Mouse (Mus musculus) MEL-GATA-1-ER (cell line): Measurements from ENCODE around the gene Pnpla7.

Source experiments
- DNase-seq: peaks from one replicate; pipeline ENCODE4 v3.0.0-alpha.2; 2012; ENCODE audit warnings: low read depth; ENCODE audit errors: extremely low read depth

The Pnpla7 gene

DNA sequence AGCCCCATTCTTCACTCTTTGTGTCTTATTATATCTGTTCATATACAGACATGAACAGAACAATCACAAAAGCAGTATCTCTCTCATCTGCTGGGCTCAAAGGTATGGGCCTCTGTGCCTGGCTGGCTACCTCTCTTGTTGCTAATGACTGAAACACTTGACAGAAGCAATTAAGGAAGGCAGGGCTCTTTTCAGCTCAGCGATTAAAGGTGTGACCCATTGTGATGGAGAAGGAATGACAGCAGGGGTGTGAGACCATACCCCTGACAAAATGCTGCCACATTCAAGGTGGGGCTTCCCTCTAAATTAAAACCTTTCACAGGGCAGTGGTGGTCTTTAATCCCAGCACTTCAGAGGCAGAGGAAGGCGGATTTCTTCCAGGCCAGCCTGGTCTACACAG, 11.9 kb downstream of the Pnpla7 start:
- no peak for DNase-seq

- no peak for DNase-seq
Observed at GRCm38 (mm10) chr2:24995332-24995731, 19.5 kb downstream of the Pnpla7 start.

- no peak for DNase-seq
Observed at GRCm38 (mm10) chr2:24996471-24996870, 20.6 kb downstream of the Pnpla7 start.

DNA sequence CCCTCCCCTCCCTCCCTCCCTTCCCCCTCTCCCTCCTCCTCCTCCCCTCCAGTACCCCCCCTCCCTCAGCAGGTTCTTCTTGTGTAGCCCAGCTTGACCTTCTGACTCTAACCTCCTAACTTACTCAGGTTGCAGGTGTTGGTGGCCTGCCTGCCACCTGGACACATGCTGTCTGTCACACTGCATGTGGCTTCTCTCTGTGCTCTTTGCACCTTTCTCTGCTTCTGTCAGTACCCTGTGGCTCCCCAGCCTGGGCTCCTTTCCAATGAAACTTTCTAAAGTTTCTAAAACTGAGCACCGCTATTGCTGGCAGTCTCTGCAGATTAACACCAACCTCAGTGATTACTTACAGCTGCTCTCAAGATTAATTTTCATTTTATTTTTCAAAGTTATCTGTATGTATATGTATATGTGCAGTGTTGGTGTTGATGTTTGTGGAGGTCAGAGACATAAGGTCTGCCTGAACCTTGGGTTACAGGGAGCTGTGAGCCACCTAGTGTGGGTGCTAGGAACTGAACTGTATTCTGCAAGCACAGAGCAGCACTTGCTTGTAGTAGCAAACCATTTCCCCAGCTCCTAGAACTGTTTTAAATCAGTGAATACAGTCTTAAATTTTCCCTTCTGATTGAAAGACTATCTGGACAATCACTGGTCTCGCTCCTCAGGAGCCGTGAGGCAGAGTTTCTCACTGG, 24.9 kb downstream of the Pnpla7 start:
- DNase-seq = no peak

GRCm38 (mm10) chr2:25003946-25004786, 28.3 kb downstream of the Pnpla7 start:
- no peak for DNase-seq

DNA sequence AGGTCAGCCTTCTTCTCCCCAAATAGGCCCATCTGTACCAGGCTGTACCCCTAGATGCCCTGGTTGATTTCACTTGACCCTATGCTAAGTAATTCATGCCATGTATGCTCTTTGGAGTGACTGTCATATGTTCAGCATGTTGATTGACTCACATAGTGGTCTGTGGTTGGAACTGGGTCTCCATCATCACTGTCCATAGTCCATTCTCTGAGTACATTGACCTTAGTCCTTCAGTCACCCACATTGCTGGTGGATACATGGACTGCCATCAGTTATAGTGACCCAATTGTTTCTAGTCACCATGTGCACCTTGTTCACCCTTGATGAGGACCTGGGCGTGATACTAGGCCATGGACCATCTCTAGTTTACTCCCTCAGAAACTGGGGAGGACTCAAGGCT, 30.9 kb downstream of the Pnpla7 start:
- no peak for DNase-seq

- DNase-seq = peak; percentile 13
Observed at GRCm38 (mm10) chr2:25008250-25008649, 32.4 kb downstream of the Pnpla7 start.

GRCm38 (mm10) chr2:25022678-25023077, 46.8 kb downstream of the Pnpla7 start:
- DNase-seq = peak; percentile 11

GRCm38 (mm10) chr2:25025109-25025508, 49.3 kb downstream of the Pnpla7 start:
- DNase-seq = no peak

- DNase-seq = no peak
Observed at GRCm38 (mm10) chr2:25034994-25035393, 59.2 kb downstream of the Pnpla7 start.

GRCm38 (mm10) chr2:25040089-25040488, 64.3 kb downstream of the Pnpla7 start:
- DNase-seq = no peak

- no peak for DNase-seq
Observed at GRCm38 (mm10) chr2:25050921-25051320, 75.1 kb downstream of the Pnpla7 start.

DNA sequence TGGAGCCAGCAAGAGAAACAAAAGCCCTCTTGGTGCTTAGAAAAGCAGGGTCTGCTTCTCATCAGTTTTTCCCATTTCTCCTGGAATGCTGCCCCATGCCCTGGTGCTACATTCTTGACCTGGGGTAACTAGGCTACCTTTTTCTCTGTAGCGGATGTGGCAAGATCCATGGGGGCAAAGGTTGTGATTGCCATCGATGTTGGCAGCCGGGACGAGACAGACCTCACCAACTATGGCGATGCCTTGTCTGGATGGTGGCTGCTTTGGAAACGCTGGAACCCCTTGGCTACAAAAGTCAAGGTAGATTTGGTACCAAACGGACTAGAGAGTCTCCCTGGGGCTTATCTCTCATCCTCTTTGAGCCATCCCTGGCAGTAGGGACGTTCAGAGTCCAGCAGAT, 75.6 kb downstream of the Pnpla7 start:
- DNase-seq = no peak

DNA sequence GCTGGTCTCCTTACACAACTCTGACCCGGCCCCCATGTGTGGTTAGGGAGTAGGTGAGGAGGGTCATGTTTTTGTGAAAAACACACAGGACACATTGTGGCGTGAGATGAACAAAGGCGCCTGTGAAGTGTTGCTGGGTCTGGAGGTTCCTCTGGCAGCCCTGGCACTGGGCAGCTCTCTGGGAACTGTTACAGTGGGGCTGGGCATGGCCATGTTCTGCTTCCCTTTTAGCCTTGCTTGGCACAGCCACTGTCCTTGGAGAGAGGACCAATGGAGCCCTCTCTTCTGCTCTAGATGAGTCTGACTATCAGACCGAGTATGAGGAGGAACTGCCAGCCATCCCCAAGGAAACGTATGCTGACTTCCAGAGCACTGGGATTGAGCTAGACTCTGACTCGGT, 77.3 kb downstream of the Pnpla7 start:
- DNase-seq = no peak

DNA sequence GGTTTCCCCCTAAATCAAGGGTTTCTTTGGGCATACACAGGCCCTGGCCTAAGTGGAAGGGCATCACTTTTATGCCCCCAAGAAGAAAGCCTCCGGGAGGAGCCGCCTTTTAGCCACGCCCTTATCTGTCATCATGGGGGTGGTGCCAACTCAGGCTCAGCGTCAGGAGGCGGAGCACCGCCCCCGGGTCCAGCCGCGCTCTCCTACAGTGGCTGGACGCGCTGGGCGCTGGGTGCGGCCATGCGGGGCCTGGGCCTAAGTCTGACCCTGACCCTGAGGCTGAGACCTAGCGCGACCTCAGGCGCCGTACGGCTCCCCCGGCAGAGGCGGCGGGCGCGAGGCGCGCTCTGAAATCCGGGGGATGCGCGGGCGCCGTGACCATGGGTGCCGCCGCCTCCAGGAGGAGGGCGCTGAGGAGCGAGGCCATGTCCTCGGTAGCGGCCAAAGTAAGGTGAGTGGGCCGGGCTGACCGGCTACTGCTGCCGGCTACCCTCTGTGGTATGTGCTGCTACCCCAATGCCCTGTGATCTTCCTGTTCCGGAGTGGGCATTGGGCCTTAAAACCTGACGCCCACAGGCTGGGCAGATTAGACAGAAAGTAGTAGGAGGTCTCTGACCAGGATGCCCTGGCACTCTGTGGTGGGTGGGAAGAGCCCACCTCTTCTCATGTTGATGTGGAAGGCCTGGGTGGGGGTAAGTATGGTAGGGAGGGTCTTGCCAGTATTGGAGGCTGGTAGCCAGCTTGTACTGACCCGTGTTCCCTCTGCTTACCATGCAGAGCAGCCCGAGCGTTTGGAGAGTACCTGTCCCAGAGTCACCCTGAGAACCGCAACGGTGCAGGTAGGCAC, 78.6 kb downstream of the Pnpla7 start, which contains the start of gene Nsmf:
Gene Nsmf, plus strand, starts transcription at position 135 of the 847 bp plus-strand sequence.
- peak; percentile 51 for DNase-seq

GRCm38 (mm10) chr2:25055068-25055405, 79.2 kb downstream of the Pnpla7 start:
- DNase-seq = no peak

- DNase-seq = no peak
Observed at GRCm38 (mm10) chr2:25055409-25056155, 79.7 kb downstream of the Pnpla7 start.

DNA sequence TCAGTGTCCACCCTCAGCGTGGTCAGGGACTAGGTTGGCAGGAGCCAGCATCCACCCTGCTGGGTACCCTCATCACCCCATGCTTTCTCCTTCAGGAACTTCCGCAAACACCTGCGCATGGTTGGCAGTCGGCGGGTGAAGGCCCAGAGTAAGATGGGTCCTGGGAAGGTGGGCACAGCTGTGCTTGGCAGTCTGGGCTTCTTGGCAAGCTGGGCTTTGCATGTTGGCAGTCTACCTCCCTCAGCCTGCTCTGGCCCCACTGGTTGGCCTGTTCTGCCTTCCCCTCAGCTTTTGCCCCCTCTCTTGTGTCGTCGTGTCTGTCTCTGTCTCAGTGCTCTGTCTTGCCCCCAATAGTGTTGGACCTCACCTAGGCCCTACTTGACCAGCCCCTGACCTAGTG, 83.1 kb downstream of the Pnpla7 start:
- no peak for DNase-seq

GRCm38 (mm10) chr2:25063523-25063922, 87.7 kb downstream of the Pnpla7 start:
- no peak for DNase-seq

- DNase-seq = no peak
Observed at GRCm38 (mm10) chr2:25064285-25064684, 88.5 kb downstream of the Pnpla7 start.

DNA sequence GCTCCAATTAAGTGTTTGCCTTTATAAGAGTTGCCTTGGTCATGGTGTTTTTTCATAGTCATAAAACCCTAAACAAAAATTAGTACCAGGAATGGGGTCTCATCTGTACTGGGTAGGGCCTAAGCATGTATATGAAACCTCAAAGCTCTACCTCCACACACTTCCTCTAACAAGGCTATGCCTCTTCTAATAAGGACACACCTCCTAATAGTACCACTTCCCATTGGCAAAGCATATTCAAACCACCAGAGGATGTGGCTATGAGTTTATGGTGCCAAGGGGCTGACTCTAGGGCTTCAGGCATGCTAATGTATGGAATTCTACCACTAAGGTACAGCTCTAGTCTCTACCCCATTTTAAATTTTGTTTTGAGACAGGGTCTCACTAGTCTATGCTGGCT, 89.7 kb downstream of the Pnpla7 start:
- no peak for DNase-seq
